Mouse (Mus musculus): ENCODE measurements at regions not wholly inside any gene's neighbourhood (a gene's known extent, or its start where the extent isn't known, plus 50 kb on each side); places are given as distances from the start of the nearest gene placed in this dataset.

GRCm38 (mm10) chr6:139391307-139391706 is 110.5 kb downstream of the Rergl start:
- H3K4me3 ChIP-seq (ENCODE audit: control insufficient read depth, low read depth, low read length), result peak overlapping the region; percentile 42; the same call in 1 of the 2 replicates
- peak overlapping the region; percentile 49; the same call in 1 of the 2 replicates for H3K27ac ChIP-seq (ENCODE audit: control insufficient read depth, insufficient read depth, low read depth, low read length)
- no peaks in the 10 kb centered on the region for H3K27me3 ChIP-seq (ENCODE audit: control insufficient read depth, insufficient read depth, low read length)
- H3K36me3 ChIP-seq (ENCODE audit: control insufficient read depth, insufficient read depth, low read length), result no peaks in the 10 kb centered on the region
- peak; percentile 78; the same call in 1 of the 2 replicates for TF ChIP-seq CTCF (IDR thresholded peaks at IDR 0.05; ENCODE audit: control insufficient read depth, insufficient read depth, insufficient replicate concordance, low read depth, low read length)
- no peak for TF ChIP-seq POLR2A (IDR thresholded peaks at IDR 0.05; ENCODE audit: control insufficient read depth, low read depth, low read length)
- peaks cover 3% of the 10 kb centered on the region; the same call in 1 of the 2 replicates for H3K4me1 ChIP-seq (ENCODE audit: control insufficient read depth, insufficient read depth, low read length)

DNA sequence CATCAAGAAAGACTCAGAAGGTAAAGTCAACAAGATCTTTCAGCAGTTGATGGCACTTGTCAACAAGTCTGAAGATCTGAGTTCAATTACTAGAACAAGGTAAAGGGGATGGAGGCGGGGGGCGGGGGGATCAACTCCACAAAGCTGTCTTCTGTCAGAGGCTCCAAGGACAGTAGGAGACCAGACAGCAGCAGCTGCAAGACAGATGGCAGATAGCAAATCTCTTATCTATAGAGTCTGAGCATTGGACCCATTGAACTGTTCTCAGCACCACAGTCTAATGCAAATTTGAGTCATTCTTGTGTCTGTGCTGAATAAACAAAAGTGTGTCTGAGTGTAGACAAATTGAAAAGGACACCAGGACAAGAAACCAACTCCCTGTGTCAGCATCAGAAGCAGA is 150.8 kb downstream of the Rergl start:
- no peaks in the 10 kb centered on the region for H3K27me3 ChIP-seq (ENCODE audit: control insufficient read depth, insufficient read depth, low read length)
- no peaks in the 10 kb centered on the region for H3K4me1 ChIP-seq (ENCODE audit: control insufficient read depth, insufficient read depth, low read length)
- H3K36me3 ChIP-seq (ENCODE audit: control insufficient read depth, insufficient read depth, low read length), result no peaks in the 10 kb centered on the region
- H3K4me3 ChIP-seq (ENCODE audit: control insufficient read depth, low read depth, low read length), result no peak overlapping the region
- no peak overlapping the region for H3K27ac ChIP-seq (ENCODE audit: control insufficient read depth, insufficient read depth, low read depth, low read length)
- TF ChIP-seq CTCF (IDR thresholded peaks at IDR 0.05; ENCODE audit: control insufficient read depth, insufficient read depth, insufficient replicate concordance, low read depth, low read length) (no peak), POLR2A (IDR thresholded peaks at IDR 0.05; ENCODE audit: control insufficient read depth, low read depth, low read length) (no peak)

DNA sequence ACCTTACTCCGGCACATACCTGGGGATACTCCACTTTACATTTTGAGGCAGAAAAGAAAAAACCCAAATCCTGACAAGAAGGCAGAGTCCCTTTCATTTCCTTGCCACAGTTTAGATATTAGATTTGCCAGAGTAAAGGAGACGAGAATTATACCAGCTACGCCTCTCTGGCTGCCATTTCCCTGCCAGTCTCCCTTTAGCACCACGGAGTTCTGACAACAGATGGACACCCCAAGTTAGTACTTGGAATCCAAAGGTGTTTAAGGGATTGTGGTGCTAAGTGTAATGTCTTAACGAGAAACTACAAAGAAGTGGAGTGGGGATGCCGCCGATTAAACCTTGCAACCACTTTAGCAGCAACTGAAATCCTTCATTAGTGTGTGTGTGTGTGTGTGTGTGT is 176.6 kb downstream of the Rergl start:
- H3K27me3 ChIP-seq (ENCODE audit: control insufficient read depth, insufficient read depth, low read length), result no peaks in the 10 kb centered on the region
- H3K4me3 ChIP-seq (ENCODE audit: control insufficient read depth, low read depth, low read length), result no peak overlapping the region
- TF ChIP-seq CTCF (IDR thresholded peaks at IDR 0.05; ENCODE audit: control insufficient read depth, insufficient read depth, insufficient replicate concordance, low read depth, low read length) (no peak), POLR2A (IDR thresholded peaks at IDR 0.05; ENCODE audit: control insufficient read depth, low read depth, low read length) (no peak)
- H3K27ac ChIP-seq (ENCODE audit: control insufficient read depth, insufficient read depth, low read depth, low read length), result no peak overlapping the region
- no peaks in the 10 kb centered on the region for H3K4me1 ChIP-seq (ENCODE audit: control insufficient read depth, insufficient read depth, low read length)
- H3K36me3 ChIP-seq (ENCODE audit: control insufficient read depth, insufficient read depth, low read length), result no peaks in the 10 kb centered on the region

- Histone ChIP-seq H3K4me3 (ENCODE audit: control insufficient read depth, low read depth, low read length) (no peak overlapping the region), H3K36me3 (ENCODE audit: control insufficient read depth, insufficient read depth, low read length) (no peaks in the 10 kb centered on the region), H3K27ac (ENCODE audit: control insufficient read depth, insufficient read depth, low read depth, low read length) (no peak overlapping the region), H3K27me3 (ENCODE audit: control insufficient read depth, insufficient read depth, low read length) (no peaks in the 10 kb centered on the region), H3K4me1 (ENCODE audit: control insufficient read depth, insufficient read depth, low read length) (no peaks in the 10 kb centered on the region)
- TF ChIP-seq CTCF (IDR thresholded peaks at IDR 0.05; ENCODE audit: control insufficient read depth, insufficient read depth, insufficient replicate concordance, low read depth, low read length) (no peak), POLR2A (IDR thresholded peaks at IDR 0.05; ENCODE audit: control insufficient read depth, low read depth, low read length) (no peak)
These were observed 194.1 kb downstream of the Rergl start for GRCm38 (mm10) chr6:139307651-139308050.

DNA sequence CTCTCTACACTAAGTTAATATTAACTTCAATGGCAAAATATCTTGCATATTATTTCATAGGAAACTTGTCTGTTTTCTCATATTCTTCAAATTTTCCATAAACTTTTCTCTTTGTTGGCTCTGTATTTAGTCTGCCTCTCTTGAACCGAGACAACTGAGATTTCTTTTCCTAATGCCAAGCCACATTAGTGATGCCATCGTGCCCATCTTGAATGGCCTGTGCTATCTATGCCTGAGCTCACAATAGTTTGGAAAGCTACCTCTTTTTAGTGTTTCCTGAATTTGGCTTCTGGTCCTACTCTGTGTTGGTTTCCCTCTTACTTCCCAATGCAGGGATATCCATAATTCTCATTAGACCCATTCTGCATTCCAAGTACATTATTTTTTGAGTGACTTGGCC is 197.5 kb downstream of the Rergl start:
- H3K4me1 ChIP-seq (ENCODE audit: control insufficient read depth, insufficient read depth, low read length), result no peaks in the 10 kb centered on the region
- no peaks in the 10 kb centered on the region for H3K27me3 ChIP-seq (ENCODE audit: control insufficient read depth, insufficient read depth, low read length)
- no peak for TF ChIP-seq CTCF (IDR thresholded peaks at IDR 0.05; ENCODE audit: control insufficient read depth, insufficient read depth, insufficient replicate concordance, low read depth, low read length)
- no peak overlapping the region for H3K4me3 ChIP-seq (ENCODE audit: control insufficient read depth, low read depth, low read length)
- H3K36me3 ChIP-seq (ENCODE audit: control insufficient read depth, insufficient read depth, low read length), result no peaks in the 10 kb centered on the region
- H3K27ac ChIP-seq (ENCODE audit: control insufficient read depth, insufficient read depth, low read depth, low read length), result no peak overlapping the region

DNA sequence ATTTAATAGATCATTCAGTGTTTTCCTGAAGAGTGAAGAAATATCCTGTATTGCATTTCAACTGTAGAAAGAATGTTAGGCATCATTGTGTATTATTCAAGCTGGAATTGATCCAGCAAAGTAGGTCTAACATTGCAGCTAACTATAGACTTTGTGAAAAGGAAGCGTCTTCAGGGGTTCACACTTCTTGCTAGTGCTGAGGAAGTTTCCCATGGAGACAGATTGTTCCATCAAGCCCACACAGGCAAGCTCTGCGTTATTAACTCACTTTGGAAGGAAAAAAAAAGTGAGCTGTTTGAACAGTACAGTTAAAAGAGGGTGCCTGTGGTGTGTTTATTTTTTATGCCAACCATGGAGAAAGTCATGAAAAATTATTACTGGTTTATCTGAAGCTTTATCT is 206.1 kb downstream of the Rergl start:
- Histone ChIP-seq H3K4me1 (ENCODE audit: control insufficient read depth, insufficient read depth, low read length) (no peaks in the 10 kb centered on the region), H3K4me3 (ENCODE audit: control insufficient read depth, low read depth, low read length) (no peak overlapping the region), H3K27me3 (ENCODE audit: control insufficient read depth, insufficient read depth, low read length) (no peaks in the 10 kb centered on the region), H3K36me3 (ENCODE audit: control insufficient read depth, insufficient read depth, low read length) (no peaks in the 10 kb centered on the region), H3K27ac (ENCODE audit: control insufficient read depth, insufficient read depth, low read depth, low read length) (no peak overlapping the region)
- TF ChIP-seq CTCF (IDR thresholded peaks at IDR 0.05; ENCODE audit: control insufficient read depth, insufficient read depth, insufficient replicate concordance, low read depth, low read length), result no peak
- no peak for TF ChIP-seq POLR2A (IDR thresholded peaks at IDR 0.05; ENCODE audit: control insufficient read depth, low read depth, low read length)

DNA sequence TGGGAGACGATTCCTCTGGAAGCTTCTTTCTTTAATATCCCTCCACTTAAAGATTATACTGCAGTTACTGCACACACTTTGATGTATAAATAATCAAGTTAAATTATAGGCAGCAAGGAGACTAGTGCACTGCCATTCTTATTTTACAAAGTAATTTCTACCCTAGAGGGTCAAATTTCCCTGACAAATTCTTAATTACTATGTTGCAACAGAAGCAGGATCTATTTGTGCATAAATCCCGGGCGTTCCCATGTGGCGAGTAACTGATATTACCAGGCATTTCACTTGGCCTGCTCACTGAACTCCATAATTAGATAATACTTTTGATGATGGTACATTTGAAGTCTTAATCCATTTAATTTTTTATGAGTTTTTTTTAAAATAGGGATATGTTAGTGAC is 222.7 kb downstream of the Rergl start:
- TF ChIP-seq CTCF (IDR thresholded peaks at IDR 0.05; ENCODE audit: control insufficient read depth, insufficient read depth, insufficient replicate concordance, low read depth, low read length) (no peak), POLR2A (IDR thresholded peaks at IDR 0.05; ENCODE audit: control insufficient read depth, low read depth, low read length) (no peak)
- Histone ChIP-seq H3K27ac (ENCODE audit: control insufficient read depth, insufficient read depth, low read depth, low read length) (no peak overlapping the region), H3K4me1 (ENCODE audit: control insufficient read depth, insufficient read depth, low read length) (no peaks in the 10 kb centered on the region), H3K27me3 (ENCODE audit: control insufficient read depth, insufficient read depth, low read length) (no peaks in the 10 kb centered on the region), H3K36me3 (ENCODE audit: control insufficient read depth, insufficient read depth, low read length) (no peaks in the 10 kb centered on the region), H3K4me3 (ENCODE audit: control insufficient read depth, low read depth, low read length) (no peak overlapping the region)

DNA sequence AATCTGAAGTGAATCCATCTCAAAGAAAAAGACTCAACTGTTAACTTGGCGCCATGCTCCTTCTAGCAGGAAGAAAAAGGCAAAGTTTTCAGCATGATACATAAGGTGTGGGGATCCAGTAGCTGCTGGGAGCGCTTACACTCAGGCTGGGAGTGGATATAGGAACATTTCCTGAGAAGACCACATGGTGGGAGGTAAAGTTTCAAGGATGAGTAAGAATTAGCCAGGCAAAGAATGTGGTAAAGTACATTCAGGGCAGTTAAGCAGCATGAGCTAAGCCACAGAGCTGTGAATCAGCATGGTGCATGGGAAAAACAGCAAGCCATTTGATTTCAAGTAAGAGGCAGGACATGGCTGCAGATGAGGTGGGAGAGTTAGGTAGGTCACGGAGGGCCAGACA is 226.3 kb downstream of the Rergl start:
- Histone ChIP-seq H3K4me3 (ENCODE audit: control insufficient read depth, low read depth, low read length) (no peak overlapping the region), H3K27ac (ENCODE audit: control insufficient read depth, insufficient read depth, low read depth, low read length) (no peak overlapping the region)

More for the DNA sequence above, 226.3 kb downstream of the Rergl start:
- Histone ChIP-seq H3K27me3 (ENCODE audit: control insufficient read depth, insufficient read depth, low read length) (no peaks in the 10 kb centered on the region), H3K4me1 (ENCODE audit: control insufficient read depth, insufficient read depth, low read length) (no peaks in the 10 kb centered on the region; the same call in 1 of the 2 replicates), H3K36me3 (ENCODE audit: control insufficient read depth, insufficient read depth, low read length) (no peaks in the 10 kb centered on the region)
- no peak for TF ChIP-seq CTCF (IDR thresholded peaks at IDR 0.05; ENCODE audit: control insufficient read depth, insufficient read depth, insufficient replicate concordance, low read depth, low read length)
- TF ChIP-seq POLR2A (IDR thresholded peaks at IDR 0.05; ENCODE audit: control insufficient read depth, low read depth, low read length), result no peak
